Mouse (Mus musculus) liver, embryonic 16.5 days (tissue): ENCODE measurements around the gene Zhx3. TPM values are rescaled to one million over a fixed set of nuclear protein-coding genes. Genes with fewer than 3 reads are reported as not detected.
A peak's percentile ranks its signal among the peaks of the same experiment; 100 is the strongest.

ENCODE experiments used
- ATAC-seq: fragments of 200-750 bp; cut with Nextera tagmentation; 2 replicates; pipeline ENCODE4 v1.8.0; 2017; ENCODE audit warnings: low read depth, mild to moderate bottlenecking, moderate number of reproducible peaks, moderate library complexity
- H3K27ac ChIP-seq: fragments of 300-500 bp; sonication (generic); 2 replicates; pipeline ENCODE4 v1.5.1; 2014; ENCODE audit warnings: mild to moderate bottlenecking, low read length
- H3K27me3 ChIP-seq: fragments of 300-500 bp; sonication (generic); 2 replicates; pipeline ENCODE4 v1.6.1; 2014; ENCODE audit warnings: low read depth, low read length, mixed read lengths; ENCODE audit not compliant: control insufficient read depth, insufficient read depth
- H3K36me3 ChIP-seq: fragments of 300-500 bp; sonication (generic); 2 replicates; pipeline ENCODE4 v1.6.1; 2014; ENCODE audit warnings: mild to moderate bottlenecking; ENCODE audit not compliant: control insufficient read depth, insufficient read depth
- H3K4me1 ChIP-seq: fragments of 300-500 bp; sonication (generic); 2 replicates; pipeline ENCODE4 v1.6.1; 2014; ENCODE audit warnings: low read depth, low read length, mixed read lengths; ENCODE audit not compliant: control insufficient read depth
- H3K4me2 ChIP-seq: fragments of 300-500 bp; sonication (generic); 2 replicates; pipeline ENCODE4 v1.6.1; 2014; ENCODE audit warnings: low read depth, low read length, mixed read lengths
- H3K4me3 ChIP-seq: fragments of 300-500 bp; sonication (generic); 2 replicates; pipeline ENCODE4 v1.5.1; 2014; ENCODE audit warnings: low read depth, mild to moderate bottlenecking, low read length
- H3K9ac ChIP-seq: fragments of 300-500 bp; sonication (generic); 2 replicates; pipeline ENCODE4 v1.6.1; 2014; ENCODE audit warnings: low read depth, low read length
- H3K9me3 ChIP-seq: fragments of 300-500 bp; sonication (generic); replicated peaks from 2 replicates; pipeline ENCODE4 v1.6.1; 2016; ENCODE audit warnings: low read length; ENCODE audit not compliant: control insufficient read depth
- WGBS: fragments of 180-500 bp; shearing (Covaris S2); extraction: QIAGEN DNeasy Blood & Tissue Kit; methylation state at CpG from one replicate; pipeline ENCODE4 v1.1.7; 2014; ENCODE audit not compliant: insufficient replicate concordance; 5-methylcytosine and 5-hydroxymethylcytosine counted together
- polyA plus RNA-seq: library from polyadenylated mRNA; unstranded; fragments of >200 nt; fragmentation: Nextera tagmentation; extraction: Ambion mirVana; gene quantifications from 2 replicates; pipeline ENCODE4 v1.2.1, GENCODE M21; 2015

Zhx3 gene
- polyA plus RNA-seq, 1 experiment from 2014 or later, result 3.2 TPM

- H3K27ac ChIP-seq, result peak overlapping the region; percentile 54
- ATAC-seq, result peak; percentile 49
These were observed 130.6 kb downstream of the Zhx3 start for GRCm38 (mm10) chr2:160742161-160742609.

GRCm38 (mm10) chr2:160741580-160741979 is 131.2 kb downstream of the Zhx3 start:
- Histone ChIP-seq H3K4me3 (no peak overlapping the region), H3K27me3 (no peaks in the 10 kb centered on the region), H3K36me3 (no peaks in the 10 kb centered on the region), H3K4me2 (no peak overlapping the region), H3K4me1 (peaks cover 15% of the 10 kb centered on the region), H3K9me3 (no peaks in the 10 kb centered on the region), H3K27ac (no peak overlapping the region), H3K9ac (no peak overlapping the region)
- WGBS, result 18% methylated on average over 3 of the region's 3 CpGs
- ATAC-seq, result no peak

More at GRCm38 (mm10) chr2:160742161-160742609, 130.6 kb downstream of the Zhx3 start:
- Histone ChIP-seq H3K4me3 (no peak overlapping the region), H3K27me3 (no peaks in the 10 kb centered on the region), H3K9ac (no peak overlapping the region), H3K9me3 (no peaks in the 10 kb centered on the region), H3K36me3 (no peaks in the 10 kb centered on the region), H3K4me2 (no peak overlapping the region), H3K4me1 (peaks cover 15% of the 10 kb centered on the region)
- WGBS, result 10% methylated on average over 1 of the region's 1 CpGs

DNA sequence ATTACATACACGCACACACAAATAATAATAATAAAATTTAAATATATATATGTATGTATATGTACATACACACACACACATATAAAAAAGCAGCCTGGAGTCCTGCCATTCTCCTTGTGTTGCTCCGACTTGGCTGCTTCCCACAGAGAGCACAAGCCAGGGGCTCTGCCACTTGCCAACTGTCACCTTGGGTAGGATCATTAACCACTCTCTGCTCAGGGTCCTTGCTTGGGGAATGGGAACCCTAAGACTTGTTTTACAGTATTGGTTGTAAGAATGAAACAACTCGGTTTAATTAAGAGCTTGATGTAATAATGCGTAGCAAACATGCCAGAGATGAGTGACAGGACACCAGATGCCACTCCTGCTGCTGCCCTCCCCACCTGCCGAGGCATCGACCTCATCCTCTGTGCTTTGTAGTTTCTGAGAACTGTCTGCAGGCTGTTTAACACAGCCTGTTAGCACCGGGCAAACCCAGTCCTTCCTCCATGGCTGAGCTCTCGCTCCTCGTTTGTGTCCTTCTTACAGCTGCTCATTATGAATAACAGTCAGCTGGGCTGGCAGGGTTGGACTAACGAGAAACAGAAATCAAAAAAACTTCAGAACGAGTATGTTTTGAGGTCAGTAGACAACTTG is 132.2 kb downstream of the Zhx3 start:
- Histone ChIP-seq H3K9me3 (no peaks in the 10 kb centered on the region), H3K4me1 (peaks cover 15% of the 10 kb centered on the region), H3K36me3 (no peaks in the 10 kb centered on the region), H3K4me3 (no peak overlapping the region), H3K27ac (peak overlapping the region; percentile 21), H3K4me2 (no peak overlapping the region), H3K27me3 (no peaks in the 10 kb centered on the region), H3K9ac (no peak overlapping the region)
- 41% methylated on average over 11 of the region's 11 CpGs for WGBS
- no peak for ATAC-seq

DNA sequence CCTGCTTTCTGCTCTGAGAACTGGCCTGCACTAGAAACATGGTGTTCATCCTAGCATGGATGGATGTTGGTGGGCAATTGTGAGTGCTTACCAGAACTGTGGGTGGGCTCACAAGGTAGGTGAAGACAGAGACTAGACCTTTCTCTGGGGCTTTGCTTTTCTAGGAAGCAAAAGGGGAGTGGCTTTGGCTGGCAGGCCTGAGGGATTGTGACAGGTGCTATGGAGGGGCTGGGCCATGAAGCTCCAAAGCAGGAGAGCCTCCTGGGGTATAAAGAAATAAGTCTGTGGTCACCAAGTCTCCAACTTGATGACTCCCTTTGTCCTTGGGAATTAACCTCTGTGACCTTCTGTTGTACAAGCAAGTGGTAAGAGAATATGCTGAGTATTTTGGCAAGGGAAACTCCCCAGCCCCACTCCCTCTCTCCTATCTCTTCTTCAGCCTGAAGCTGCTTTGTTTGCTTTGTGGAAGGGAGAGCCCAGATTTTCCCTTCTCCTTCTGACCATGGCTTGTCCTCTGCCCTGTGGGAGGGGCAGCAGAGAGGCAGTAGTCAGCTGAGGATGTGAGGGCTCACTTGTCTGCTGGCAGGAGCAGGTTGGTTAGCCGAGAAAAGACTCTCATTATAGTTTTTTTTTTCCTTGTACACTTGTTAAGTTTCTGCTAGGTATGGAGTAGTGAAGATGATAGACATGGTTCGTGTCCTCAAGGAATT is 133.0 kb downstream of the Zhx3 start:
- 45% methylated on average over 2 of the region's 2 CpGs for WGBS
- no peak overlapping the region for H3K9ac ChIP-seq

GRCm38 (mm10) chr2:160738354-160738753 is 134.4 kb downstream of the Zhx3 start:
- ATAC-seq, result no peak
- no peak overlapping the region for H3K9ac ChIP-seq
- no peak overlapping the region for H3K4me3 ChIP-seq
- WGBS, result 52% methylated on average over 5 of the region's 5 CpGs
- H3K4me1 ChIP-seq, result peaks cover 14% of the 10 kb centered on the region
- H3K9me3 ChIP-seq, result no peaks in the 10 kb centered on the region
- H3K27me3 ChIP-seq, result no peaks in the 10 kb centered on the region
- no peaks in the 10 kb centered on the region for H3K36me3 ChIP-seq
- no peak overlapping the region for H3K27ac ChIP-seq
- no peak overlapping the region for H3K4me2 ChIP-seq

More for the DNA sequence above, 133.0 kb downstream of the Zhx3 start:
- Histone ChIP-seq H3K27me3 (no peaks in the 10 kb centered on the region), H3K9me3 (no peaks in the 10 kb centered on the region), H3K27ac (peak overlapping the region; percentile 46), H3K4me1 (peaks cover 17% of the 10 kb centered on the region), H3K4me3 (no peak overlapping the region), H3K36me3 (no peaks in the 10 kb centered on the region), H3K4me2 (no peak overlapping the region)
- ATAC-seq, result no peak

GRCm38 (mm10) chr2:160736466-160736865 is 136.3 kb downstream of the Zhx3 start:
- no peak for ATAC-seq
- Histone ChIP-seq H3K4me1 (peaks cover 21% of the 10 kb centered on the region), H3K36me3 (no peaks in the 10 kb centered on the region), H3K27ac (no peak overlapping the region), H3K9me3 (no peaks in the 10 kb centered on the region), H3K4me3 (no peak overlapping the region), H3K27me3 (peaks cover 15% of the 10 kb centered on the region), H3K9ac (no peak overlapping the region), H3K4me2 (no peak overlapping the region)
- WGBS, result 67% methylated on average over 3 of the region's 3 CpGs

- no peak overlapping the region for H3K27ac ChIP-seq
- H3K4me1 ChIP-seq, result peaks cover 22% of the 10 kb centered on the region
- no peaks in the 10 kb centered on the region for H3K9me3 ChIP-seq
These were observed 137.0 kb downstream of the Zhx3 start for GRCm38 (mm10) chr2:160735706-160736310.

DNA sequence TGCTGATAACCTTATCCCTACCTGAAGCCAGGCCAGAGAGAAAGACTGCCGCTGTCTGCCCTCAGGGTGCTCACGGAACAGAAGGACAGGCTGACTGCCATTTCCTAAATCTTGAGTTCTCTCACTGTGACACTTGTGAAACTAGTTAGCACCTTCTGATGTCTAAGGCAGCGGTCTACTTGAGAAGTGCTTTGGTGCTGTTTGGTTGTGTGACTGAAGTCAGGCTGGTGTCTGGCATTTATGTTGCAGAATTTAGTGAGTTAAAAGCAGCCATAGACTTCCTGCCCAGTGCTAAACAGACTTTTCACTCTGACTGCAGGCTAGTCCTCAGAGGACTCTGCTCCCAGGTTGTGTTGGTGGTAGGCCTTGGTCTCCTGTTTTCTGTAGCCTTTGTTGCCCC is 138.5 kb downstream of the Zhx3 start:
- no peak for ATAC-seq
- Histone ChIP-seq H3K4me2 (no peak overlapping the region), H3K4me1 (peaks cover 18% of the 10 kb centered on the region), H3K4me3 (no peak overlapping the region), H3K27ac (no peak overlapping the region), H3K27me3 (peaks cover 23% of the 10 kb centered on the region), H3K36me3 (no peaks in the 10 kb centered on the region), H3K9me3 (no peaks in the 10 kb centered on the region), H3K9ac (no peak overlapping the region)
- WGBS, result 72% methylated on average over 3 of the region's 3 CpGs

More at GRCm38 (mm10) chr2:160735706-160736310, 137.0 kb downstream of the Zhx3 start:
- no peak overlapping the region for H3K4me2 ChIP-seq
- H3K36me3 ChIP-seq, result no peaks in the 10 kb centered on the region
- no peak for ATAC-seq
- no peak overlapping the region for H3K4me3 ChIP-seq
- H3K27me3 ChIP-seq, result peaks cover 15% of the 10 kb centered on the region
- H3K9ac ChIP-seq, result no peak overlapping the region
- WGBS, result 55% methylated on average over 5 of the region's 5 CpGs

GRCm38 (mm10) chr2:160733131-160733531 is 139.7 kb downstream of the Zhx3 start:
- Histone ChIP-seq H3K4me1 (peaks cover 16% of the 10 kb centered on the region), H3K4me3 (no peak overlapping the region), H3K4me2 (peak overlapping the region; percentile 94; the same call in 1 of the 2 replicates), H3K36me3 (no peaks in the 10 kb centered on the region), H3K9ac (no peak overlapping the region), H3K27ac (no peak overlapping the region), H3K9me3 (no peaks in the 10 kb centered on the region), H3K27me3 (peaks cover 23% of the 10 kb centered on the region)
- ATAC-seq, result no peak
- WGBS, result 31% methylated on average over 7 of the region's 7 CpGs
